Mouse (Mus musculus) limb, embryonic 12.5 days (tissue): ENCODE measurements around the gene Adamts16. TPM values are rescaled to one million over a fixed set of nuclear protein-coding genes. Genes with fewer than 3 reads are reported as not detected.
A peak's percentile ranks its signal among the peaks of the same experiment; 100 is the strongest.

Experiments
- ATAC-seq: fragments of 200-750 bp; cut with Nextera tagmentation; 2 replicates; pipeline ENCODE4 v1.8.0; 2017; ENCODE audit warnings: low read depth, moderate TSS enrichment; ENCODE audit not compliant: insufficient number of reproducible peaks, insufficient read depth, low FRiP score, low TSS enrichment
- H3K27ac ChIP-seq: fragments of 300-500 bp; sonication (generic); 2 replicates; pipeline ENCODE4 v1.5.1; 2016; ENCODE audit warnings: mild to moderate bottlenecking, moderate library complexity
- H3K27me3 ChIP-seq: fragments of 300-500 bp; sonication (generic); 2 replicates; pipeline ENCODE4 v1.6.1; 2016; ENCODE audit warnings: mild to moderate bottlenecking, moderate library complexity
- H3K36me3 ChIP-seq: fragments of 300-500 bp; sonication (generic); 2 replicates; pipeline ENCODE4 v1.6.1; 2016; ENCODE audit warnings: mild to moderate bottlenecking, moderate library complexity
- H3K4me1 ChIP-seq: fragments of 300-500 bp; sonication (generic); replicated peaks from 2 replicates; pipeline ENCODE4 v1.6.1; 2016
- H3K4me2 ChIP-seq: fragments of 300-500 bp; sonication (generic); 2 replicates; pipeline ENCODE4 v1.6.1; 2016; ENCODE audit warnings: mild to moderate bottlenecking, moderate library complexity
- H3K4me3 ChIP-seq: fragments of 300-500 bp; sonication (generic); replicated peaks from 2 replicates; pipeline ENCODE4 v1.5.1; 2016; ENCODE audit warnings: mild to moderate bottlenecking
- H3K9ac ChIP-seq: fragments of 300-500 bp; sonication (generic); replicated peaks from 2 replicates; pipeline ENCODE4 v1.6.1; 2016; ENCODE audit warnings: mild to moderate bottlenecking, moderate library complexity
- H3K9me3 ChIP-seq: fragments of 300-500 bp; sonication (generic); 2 replicates; pipeline ENCODE4 v1.6.1; 2016; ENCODE audit warnings: mild to moderate bottlenecking, moderate library complexity
- WGBS: fragments of 180-500 bp; shearing (Covaris S2); methylation state at CpG from one replicate; pipeline ENCODE4 v1.1.7; 2016; 5-methylcytosine and 5-hydroxymethylcytosine counted together
- polyA plus RNA-seq: library from polyadenylated mRNA; unstranded; fragments of >200 nt; fragmentation: Nextera tagmentation; extraction: Ambion mirVana; gene quantifications from 2 replicates; pipeline ENCODE4 v1.2.1, GENCODE M21; 2016

The Adamts16 gene
- polyA plus RNA-seq, 1 experiment from 2014 or later = 0.51 TPM

GRCm38 (mm10) chr13:70866971-70867625 is 25.5 kb upstream of the Adamts16 start:
- no peak for ATAC-seq

DNA sequence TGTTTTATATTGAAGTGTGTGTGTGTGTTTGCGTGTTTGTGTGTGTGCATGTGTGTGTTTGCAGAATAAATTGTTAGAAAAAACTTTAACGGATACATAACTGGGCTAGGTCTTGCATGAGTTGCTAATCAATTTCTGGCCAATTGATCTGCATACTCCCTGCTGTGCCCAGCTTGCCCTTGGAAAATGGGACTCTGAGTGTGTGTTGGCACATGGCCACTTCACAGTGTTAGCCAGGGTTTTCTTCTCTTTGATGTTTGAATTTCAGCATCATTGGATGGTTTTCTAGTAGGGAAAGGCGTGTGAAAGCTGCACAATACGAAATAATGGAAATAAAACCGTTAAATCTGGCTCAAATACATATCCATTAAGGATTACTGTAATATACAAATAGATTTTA is 24.3 kb upstream of the Adamts16 start:
- Histone ChIP-seq H3K9ac (no peak overlapping the region), H3K36me3 (no peaks in the 10 kb centered on the region), H3K9me3 (no peaks in the 10 kb centered on the region), H3K27me3 (no peaks in the 10 kb centered on the region), H3K4me1 (no peaks in the 10 kb centered on the region), H3K4me3 (no peak overlapping the region), H3K27ac (no peak overlapping the region), H3K4me2 (no peak overlapping the region)
- 90% methylated on average over 5 of the region's 5 CpGs for WGBS
- ATAC-seq = no peak

More at GRCm38 (mm10) chr13:70866971-70867625, 25.5 kb upstream of the Adamts16 start:
- Histone ChIP-seq H3K27me3 (no peaks in the 10 kb centered on the region), H3K36me3 (no peaks in the 10 kb centered on the region), H3K9me3 (no peaks in the 10 kb centered on the region), H3K4me2 (no peak overlapping the region), H3K4me3 (no peak overlapping the region), H3K9ac (no peak overlapping the region), H3K27ac (no peak overlapping the region), H3K4me1 (0 out of 2 replicates have a peak, but pooled peaks cover 3% of the 10 kb centered on the region)
- WGBS = 90% methylated on average over 11 of the region's 11 CpGs

DNA sequence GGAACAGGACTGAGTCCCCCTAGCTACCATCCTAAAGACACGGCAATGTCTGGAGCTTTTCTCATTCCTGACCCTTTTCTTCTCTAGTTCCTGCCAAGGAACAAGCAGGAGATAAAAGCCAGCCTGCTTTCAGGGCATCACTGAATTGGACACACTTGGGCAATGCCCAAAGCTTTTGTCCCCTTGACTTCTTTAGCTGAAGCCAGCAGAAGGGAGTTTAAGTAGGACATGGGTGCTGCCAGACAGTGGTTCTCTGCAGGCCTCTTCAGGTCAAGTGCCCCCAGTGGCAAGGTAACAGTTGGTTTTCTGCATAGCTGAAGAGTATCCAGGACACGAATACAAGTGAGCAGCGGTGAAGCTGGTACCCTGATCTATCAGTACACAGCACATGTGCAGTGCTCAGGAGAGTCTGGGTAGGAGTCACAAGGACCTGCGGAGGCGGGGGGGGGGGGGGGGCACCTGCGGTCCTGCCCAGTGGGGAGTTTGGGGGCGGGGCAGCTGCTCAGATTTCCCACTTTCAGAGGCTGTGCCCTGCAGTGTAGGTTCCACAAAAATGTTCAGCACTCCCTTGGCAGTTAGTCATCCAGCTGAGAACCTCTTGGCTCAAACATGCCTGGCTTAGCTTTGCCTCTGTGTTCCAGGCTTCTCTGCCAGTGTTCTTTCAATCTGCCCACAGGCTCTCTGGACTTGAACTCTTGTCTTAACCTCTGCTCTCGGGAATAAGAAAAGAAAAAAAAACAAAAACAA is 20.7 kb upstream of the Adamts16 start:
- Histone ChIP-seq H3K4me3 (no peak overlapping the region), H3K4me1 (no peaks in the 10 kb centered on the region), H3K27me3 (no peaks in the 10 kb centered on the region), H3K4me2 (no peak overlapping the region), H3K9me3 (no peaks in the 10 kb centered on the region), H3K27ac (no peak overlapping the region), H3K9ac (no peak overlapping the region), H3K36me3 (no peaks in the 10 kb centered on the region)
- ATAC-seq = no peak
- WGBS = 56% methylated on average over 8 of the region's 8 CpGs

DNA sequence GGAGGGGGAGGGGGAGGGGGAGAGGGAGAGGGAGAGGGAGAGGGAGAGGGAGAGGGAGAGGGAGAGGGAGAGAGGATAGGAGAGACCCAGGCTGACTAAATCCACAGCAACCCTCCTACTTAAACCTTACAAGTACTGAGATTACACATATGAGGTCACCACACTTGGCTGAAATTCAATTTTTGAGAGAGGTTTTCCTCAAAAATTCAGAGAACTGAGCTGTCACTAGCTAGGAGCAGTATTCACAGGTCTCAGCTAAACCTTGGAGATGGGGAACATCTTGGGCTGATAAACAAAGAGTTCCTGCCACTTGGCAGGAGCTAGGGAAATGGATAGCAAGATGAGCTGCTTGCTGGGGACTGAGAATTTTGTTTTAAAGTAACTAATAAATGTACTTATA is 12.0 kb upstream of the Adamts16 start:
- H3K4me2 ChIP-seq = no peak overlapping the region
- H3K4me3 ChIP-seq = no peak overlapping the region
- no peaks in the 10 kb centered on the region for H3K9me3 ChIP-seq
- no peak overlapping the region for H3K9ac ChIP-seq
- ATAC-seq = no peak
- 0 out of 2 replicates have a peak, but pooled peaks cover 4% of the 10 kb centered on the region for H3K27me3 ChIP-seq
- no peaks in the 10 kb centered on the region for H3K36me3 ChIP-seq
- H3K4me1 ChIP-seq = no peaks in the 10 kb centered on the region
- no peak overlapping the region for H3K27ac ChIP-seq

DNA sequence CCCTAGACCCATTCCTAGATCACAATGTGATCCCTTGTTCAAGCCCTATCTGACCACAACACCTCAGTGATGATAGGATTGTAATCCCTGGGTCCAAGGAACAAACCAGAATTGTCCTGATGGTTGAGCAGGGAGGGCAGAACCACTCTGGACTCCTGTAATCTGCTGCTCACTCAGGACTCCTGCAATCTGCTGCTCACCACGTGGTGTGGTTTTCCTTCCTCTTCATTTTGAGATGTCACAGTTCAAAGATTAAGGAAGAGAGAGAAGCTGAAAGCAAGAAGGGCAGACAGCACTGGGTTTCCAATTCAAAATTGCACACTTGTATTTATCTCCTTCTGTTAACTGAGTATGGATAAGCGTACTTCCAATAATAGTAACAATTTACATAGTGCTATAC is 5.3 kb upstream of the Adamts16 start:
- H3K9ac ChIP-seq = no peak overlapping the region
- H3K27ac ChIP-seq = no peak overlapping the region
- 76% methylated on average over 2 of the region's 2 CpGs for WGBS
- H3K36me3 ChIP-seq = no peaks in the 10 kb centered on the region
- H3K4me3 ChIP-seq = no peak overlapping the region
- H3K4me2 ChIP-seq = no peak overlapping the region
- H3K27me3 ChIP-seq = peaks cover 19% of the 10 kb centered on the region
- H3K9me3 ChIP-seq = no peaks in the 10 kb centered on the region
- ATAC-seq = no peak
- H3K4me1 ChIP-seq = no peaks in the 10 kb centered on the region

GRCm38 (mm10) chr13:70845526-70845925 is 3.9 kb upstream of the Adamts16 start:
- Histone ChIP-seq H3K4me2 (no peak overlapping the region), H3K27me3 (peaks cover 29% of the 10 kb centered on the region)
- 78% methylated on average over 7 of the region's 7 CpGs for WGBS

GRCm38 (mm10) chr13:70842126-70842525 is 515 bp upstream of the Adamts16 start:
- no peaks in the 10 kb centered on the region for H3K36me3 ChIP-seq
- no peak overlapping the region for H3K4me3 ChIP-seq
- no peak overlapping the region for H3K27ac ChIP-seq
- no peak overlapping the region for H3K9ac ChIP-seq
- peaks cover 5% of the 10 kb centered on the region; the same call in 1 of the 2 replicates for H3K4me1 ChIP-seq
- peaks cover 46% of the 10 kb centered on the region for H3K27me3 ChIP-seq
- H3K4me2 ChIP-seq = no peak overlapping the region
- no peak for ATAC-seq
- 42% methylated on average over 4 of the region's 4 CpGs for WGBS
- no peaks in the 10 kb centered on the region for H3K9me3 ChIP-seq

More at GRCm38 (mm10) chr13:70845526-70845925, 3.9 kb upstream of the Adamts16 start:
- no peak overlapping the region for H3K27ac ChIP-seq
- H3K4me3 ChIP-seq = no peak overlapping the region
- peaks cover 5% of the 10 kb centered on the region; the same call in 1 of the 2 replicates for H3K4me1 ChIP-seq
- H3K9me3 ChIP-seq = no peaks in the 10 kb centered on the region
- H3K9ac ChIP-seq = no peak overlapping the region
- no peak for ATAC-seq
- H3K36me3 ChIP-seq = no peaks in the 10 kb centered on the region

- Histone ChIP-seq H3K27me3 (peaks cover 46% of the 10 kb centered on the region), H3K27ac (no peak overlapping the region), H3K4me1 (peaks cover 5% of the 10 kb centered on the region; the same call in 1 of the 2 replicates), H3K9ac (no peak overlapping the region), H3K36me3 (no peaks in the 10 kb centered on the region), H3K9me3 (no peaks in the 10 kb centered on the region), H3K4me2 (no peak overlapping the region), H3K4me3 (no peak overlapping the region)
- 16% methylated on average over 6 of the region's 6 CpGs for WGBS
- ATAC-seq = peak; percentile 70; the same call in 1 of the 2 replicates
Measured at GRCm38 (mm10) chr13:70840161-70840560, 1.4 kb downstream of the Adamts16 start.

DNA sequence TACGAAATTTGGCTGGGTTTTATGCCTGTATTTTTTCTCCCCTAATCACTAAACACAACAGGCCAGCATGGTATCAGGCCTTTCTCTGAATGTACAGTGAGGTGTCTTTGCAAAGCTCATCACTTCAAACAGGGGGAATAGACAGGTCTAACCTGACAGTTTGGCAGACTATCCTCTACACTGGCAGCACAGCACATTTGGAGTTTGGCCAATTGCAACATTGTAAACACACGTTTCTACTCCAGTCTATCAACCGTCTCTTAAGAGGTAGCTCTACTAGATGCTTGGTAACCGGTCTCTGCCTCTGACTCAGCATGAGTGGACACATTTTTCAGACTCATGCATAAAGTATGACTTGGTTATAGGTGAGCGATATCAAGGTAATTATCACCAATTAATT is 4.0 kb downstream of the Adamts16 start:
- 81% methylated on average over 5 of the region's 5 CpGs for WGBS
- no peak overlapping the region for H3K4me3 ChIP-seq
- peaks cover 37% of the 10 kb centered on the region for H3K27me3 ChIP-seq
- no peaks in the 10 kb centered on the region for H3K9me3 ChIP-seq
- no peak overlapping the region for H3K4me2 ChIP-seq
- peaks cover 5% of the 10 kb centered on the region; the same call in 1 of the 2 replicates for H3K4me1 ChIP-seq
- no peak overlapping the region for H3K9ac ChIP-seq
- ATAC-seq = no peak
- H3K27ac ChIP-seq = no peak overlapping the region
- H3K36me3 ChIP-seq = no peaks in the 10 kb centered on the region

GRCm38 (mm10) chr13:70836246-70836645 is 5.4 kb downstream of the Adamts16 start:
- H3K4me3 ChIP-seq = no peak overlapping the region
- no peak for ATAC-seq
- no peak overlapping the region for H3K27ac ChIP-seq
- no peak overlapping the region for H3K4me2 ChIP-seq
- no peaks in the 10 kb centered on the region for H3K9me3 ChIP-seq
- peaks cover 24% of the 10 kb centered on the region for H3K27me3 ChIP-seq
- no peak overlapping the region for H3K9ac ChIP-seq
- 57% methylated on average over 7 of the region's 7 CpGs for WGBS
- H3K4me1 ChIP-seq = peaks cover under 1% of the 10 kb centered on the region; the same call in 1 of the 2 replicates
- no peaks in the 10 kb centered on the region for H3K36me3 ChIP-seq

DNA sequence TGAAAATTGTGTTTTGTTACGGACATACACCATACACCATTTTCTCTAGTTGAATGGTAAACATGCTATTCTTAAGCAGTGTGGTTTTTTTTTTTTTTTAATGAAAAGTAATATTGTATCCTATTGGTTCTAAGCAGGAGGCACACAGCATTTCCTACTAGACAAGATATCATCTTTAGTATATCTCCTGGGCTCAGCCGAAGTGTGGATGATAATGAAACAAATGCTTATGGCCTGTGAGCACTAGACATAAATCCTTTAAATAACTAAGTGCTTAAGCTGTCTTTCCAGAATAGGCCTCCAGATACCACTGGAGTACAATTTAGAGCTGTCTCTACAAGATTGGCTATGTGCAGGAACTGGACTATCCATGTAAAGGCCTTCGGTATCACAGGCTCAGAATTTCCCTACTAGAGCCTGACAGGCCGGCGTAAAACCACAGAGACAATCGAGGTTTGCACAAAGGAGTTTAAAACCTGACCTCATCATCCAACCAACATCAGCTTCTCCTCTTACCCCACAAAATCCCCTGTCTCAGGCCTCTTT is 8.9 kb downstream of the Adamts16 start:
- no peak overlapping the region for H3K9ac ChIP-seq
- H3K4me1 ChIP-seq = 0 out of 2 replicates have a peak, but pooled peaks cover 2% of the 10 kb centered on the region
- no peaks in the 10 kb centered on the region for H3K36me3 ChIP-seq
- 87% methylated on average over 6 of the region's 6 CpGs for WGBS
- H3K27me3 ChIP-seq = no peaks in the 10 kb centered on the region
- ATAC-seq = no peak
- H3K9me3 ChIP-seq = no peaks in the 10 kb centered on the region
- no peak overlapping the region for H3K27ac ChIP-seq
- no peak overlapping the region for H3K4me3 ChIP-seq
- H3K4me2 ChIP-seq = no peak overlapping the region
